Mouse (Mus musculus) heart, embryonic 16.5 days (tissue): ENCODE measurements around the gene Btbd19. TPM values are rescaled to one million over a fixed set of nuclear protein-coding genes. Genes with fewer than 3 reads are reported as not detected.

ENCODE experiments used
- ATAC-seq: fragments of 200-750 bp; cut with Nextera tagmentation; replicated peaks from 2 replicates; pipeline ENCODE4 v1.8.0; 2017; ENCODE audit warnings: moderate number of reproducible peaks; ENCODE audit not compliant: insufficient read depth, low FRiP score; ENCODE audit errors: extremely low read depth
- H3K27ac ChIP-seq: fragments of 300-500 bp; sonication (generic); 2 replicates; pipeline ENCODE4 v1.5.1; 2014; ENCODE audit warnings: mild to moderate bottlenecking, low read length, control low read depth, moderate library complexity
- H3K27me3 ChIP-seq: fragments of 300-500 bp; sonication (generic); 2 replicates; pipeline ENCODE4 v1.6.1; 2014; ENCODE audit warnings: low read length, mixed read lengths; ENCODE audit not compliant: control insufficient read depth, insufficient read depth
- H3K36me3 ChIP-seq: fragments of 300-500 bp; sonication (generic); 2 replicates; pipeline ENCODE4 v1.6.1; 2014; ENCODE audit not compliant: control insufficient read depth, insufficient read depth
- H3K4me1 ChIP-seq: fragments of 300-500 bp; sonication (generic); 2 replicates; pipeline ENCODE4 v1.6.1; 2014; ENCODE audit warnings: low read length, mixed read lengths; ENCODE audit not compliant: control insufficient read depth, insufficient read depth
- H3K4me2 ChIP-seq: fragments of 300-500 bp; sonication (generic); 2 replicates; pipeline ENCODE4 v1.6.1; 2014; ENCODE audit warnings: low read depth, mild to moderate bottlenecking, control low read depth, low read length
- H3K4me3 ChIP-seq: fragments of 300-500 bp; sonication (generic); 2 replicates; pipeline ENCODE4 v1.5.1; 2014; ENCODE audit warnings: mild to moderate bottlenecking, control low read depth, low read length
- H3K9ac ChIP-seq: fragments of 300-500 bp; sonication (generic); 2 replicates; pipeline ENCODE4 v1.6.1; 2014; ENCODE audit warnings: low read length, control low read depth
- H3K9me3 ChIP-seq: fragments of 300-500 bp; sonication (generic); replicated peaks from 2 replicates; pipeline ENCODE4 v1.6.1; 2016; ENCODE audit warnings: low read length; ENCODE audit not compliant: control insufficient read depth
- WGBS: fragments of 180-500 bp; shearing (Covaris S2); extraction: QIAGEN DNeasy Blood & Tissue Kit; methylation state at CpG from one replicate; pipeline ENCODE4 v1.1.7; 2014; 5-methylcytosine and 5-hydroxymethylcytosine counted together
- polyA plus RNA-seq: library from polyadenylated mRNA; unstranded; fragments of >200 nt; fragmentation: Nextera tagmentation; extraction: Ambion mirVana; gene quantifications from 2 replicates; pipeline ENCODE4 v1.2.1, GENCODE M21; 2015

Btbd19 gene
- polyA plus RNA-seq, 1 experiment from 2014 or later, result 4.6 TPM

- H3K27me3 ChIP-seq, result no peaks in the 10 kb centered on the region
- no peaks in the 10 kb centered on the region for H3K36me3 ChIP-seq
- peak overlapping the region; percentile 50 for H3K4me3 ChIP-seq
- H3K9ac ChIP-seq, result peak overlapping the region; percentile 63
- H3K4me1 ChIP-seq, result 0 out of 2 replicates have a peak, but pooled peaks cover 4% of the 10 kb centered on the region
- no peaks in the 10 kb centered on the region for H3K9me3 ChIP-seq
- WGBS, result 15% methylated on average over 5 of the region's 5 CpGs
- peak overlapping the region; percentile 66 for H3K4me2 ChIP-seq
- peak overlapping the region; percentile 61 for H3K27ac ChIP-seq
- no peak for ATAC-seq
Observed at GRCm38 (mm10) chr4:117096666-117097065, 28.9 kb downstream of the Btbd19 start.

GRCm38 (mm10) chr4:117095551-117096452 lies 29.7 kb downstream of the Btbd19 start, which contains the start of gene Ptch2:
Ptch2 (plus strand) TSS chr4:117096075.
- Histone ChIP-seq H3K27me3 (no peaks in the 10 kb centered on the region), H3K4me3 (peak within 1 kb of the TSS; percentile 50), H3K4me2 (peak within 1 kb of the TSS; percentile 66), H3K9me3 (no peaks in the 10 kb centered on the region), H3K36me3 (no peaks in the 10 kb centered on the region), H3K9ac (peak within 1 kb of the TSS; percentile 63), H3K27ac (peak within 1 kb of the TSS; percentile 61), H3K4me1 (0 out of 2 replicates have a peak, but pooled peaks cover 4% of the 10 kb centered on the region)
- WGBS, result 1% methylated on average over 46 of the region's 50 CpGs
- ATAC-seq, result peak; percentile 71

DNA sequence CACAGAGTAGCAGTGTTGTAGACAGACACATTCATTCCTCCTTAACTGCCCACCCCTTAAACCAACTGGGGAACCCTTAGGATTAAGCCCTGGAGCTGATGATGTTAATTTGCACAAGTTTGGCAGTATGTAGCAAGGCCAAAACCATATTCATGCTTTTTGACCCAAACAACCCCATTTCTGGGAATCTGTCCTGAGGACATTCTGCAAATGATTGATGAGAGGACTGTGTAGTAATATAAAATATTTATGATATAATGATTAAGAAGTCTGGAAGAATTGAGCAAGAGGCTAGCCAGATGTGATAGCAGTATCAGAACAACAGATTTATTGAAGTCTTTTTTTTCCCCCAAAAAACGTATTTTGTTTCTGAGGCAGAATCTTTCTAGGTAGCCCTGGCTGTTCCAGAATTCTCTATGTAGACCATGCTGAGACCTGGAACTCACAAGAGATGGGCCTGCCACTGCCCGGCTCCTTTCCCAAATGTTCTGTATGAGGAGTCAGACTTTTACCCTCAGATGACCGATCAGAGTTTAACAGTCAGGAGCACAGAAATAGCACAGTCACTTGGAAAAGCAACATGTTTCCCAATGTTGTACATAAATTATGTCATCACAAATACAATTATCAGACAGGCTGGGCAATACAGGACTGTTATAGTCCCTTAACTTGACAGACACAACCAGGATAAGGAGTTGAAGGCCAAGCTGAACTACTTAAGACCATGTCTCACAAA lies 30.7 kb downstream of the Btbd19 start:
- Histone ChIP-seq H3K4me3 (no peak overlapping the region), H3K36me3 (no peaks in the 10 kb centered on the region), H3K27ac (no peak overlapping the region), H3K4me2 (no peak overlapping the region), H3K4me1 (0 out of 2 replicates have a peak, but pooled peaks cover 4% of the 10 kb centered on the region), H3K9ac (no peak overlapping the region), H3K9me3 (no peaks in the 10 kb centered on the region), H3K27me3 (no peaks in the 10 kb centered on the region)
- no peak for ATAC-seq
- WGBS, result 68% methylated on average over 3 of the region's 3 CpGs

DNA sequence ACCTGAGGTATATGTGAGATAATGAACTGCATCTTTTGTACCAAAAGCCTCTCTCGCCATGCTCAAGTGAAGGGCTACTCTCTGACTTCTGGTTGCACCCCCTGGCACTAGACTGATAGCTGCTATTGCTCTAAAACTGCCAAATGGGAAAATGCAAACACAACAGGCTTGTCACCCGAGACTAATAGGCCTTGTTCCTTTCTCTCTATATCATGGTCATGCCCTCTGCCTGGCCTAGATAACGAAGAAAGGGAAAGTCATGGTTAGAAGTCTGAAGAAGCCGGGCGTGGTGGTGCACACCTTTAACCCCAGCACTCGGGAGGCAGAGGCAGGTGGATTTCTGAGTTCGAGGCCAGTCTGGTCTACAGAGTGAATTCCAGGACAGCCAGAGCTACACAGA lies 34.9 kb downstream of the Btbd19 start:
- 71% methylated on average over 7 of the region's 7 CpGs for WGBS

DNA sequence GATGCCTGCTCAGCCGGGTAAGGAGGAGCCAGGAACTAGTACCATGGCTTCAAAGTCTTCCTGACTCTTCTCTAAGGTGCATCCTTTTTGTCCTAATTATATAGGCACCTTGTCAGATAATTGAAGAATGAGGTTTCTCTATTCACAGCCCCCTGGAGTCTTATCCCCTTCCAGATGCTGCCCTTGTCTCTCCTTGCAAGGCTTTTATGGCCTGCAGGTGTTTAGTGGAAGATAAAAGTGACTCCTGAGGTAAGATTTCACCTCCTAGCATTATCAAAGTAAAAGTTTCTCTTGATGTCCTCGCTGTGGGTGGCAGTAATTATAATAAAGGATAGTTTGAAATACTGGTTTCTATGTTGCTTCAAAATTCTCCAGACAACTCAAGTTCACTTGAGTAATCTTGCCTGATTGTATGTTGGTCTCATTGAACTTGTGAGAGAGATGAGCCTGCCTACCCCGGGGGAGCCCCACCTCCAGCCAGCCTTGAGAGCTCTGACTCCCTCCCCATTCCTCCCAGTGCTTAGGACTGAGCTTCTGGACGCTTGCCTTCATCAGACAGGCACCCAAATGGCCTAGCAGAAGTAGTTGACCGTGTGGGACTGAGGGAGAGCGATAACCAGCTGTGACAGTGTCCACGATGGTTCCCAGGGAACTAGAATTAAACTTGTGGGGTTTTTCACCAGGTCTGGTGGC lies 37.4 kb downstream of the Btbd19 start:
- Histone ChIP-seq H3K4me2 (no peak overlapping the region), H3K27me3 (no peaks in the 10 kb centered on the region), H3K4me1 (no peaks in the 10 kb centered on the region), H3K9me3 (no peaks in the 10 kb centered on the region), H3K27ac (no peak overlapping the region), H3K4me3 (no peak overlapping the region), H3K9ac (no peak overlapping the region), H3K36me3 (peaks cover 4% of the 10 kb centered on the region; the same call in 1 of the 2 replicates)
- 78% methylated on average over 7 of the region's 7 CpGs for WGBS
- ATAC-seq, result no peak

More for the DNA sequence above, 34.9 kb downstream of the Btbd19 start:
- Histone ChIP-seq H3K9me3 (no peaks in the 10 kb centered on the region), H3K4me3 (no peak overlapping the region), H3K4me1 (no peaks in the 10 kb centered on the region), H3K27ac (no peak overlapping the region), H3K27me3 (no peaks in the 10 kb centered on the region), H3K36me3 (peaks cover 4% of the 10 kb centered on the region; the same call in 1 of the 2 replicates), H3K4me2 (no peak overlapping the region), H3K9ac (no peak overlapping the region)
- ATAC-seq, result no peak

DNA sequence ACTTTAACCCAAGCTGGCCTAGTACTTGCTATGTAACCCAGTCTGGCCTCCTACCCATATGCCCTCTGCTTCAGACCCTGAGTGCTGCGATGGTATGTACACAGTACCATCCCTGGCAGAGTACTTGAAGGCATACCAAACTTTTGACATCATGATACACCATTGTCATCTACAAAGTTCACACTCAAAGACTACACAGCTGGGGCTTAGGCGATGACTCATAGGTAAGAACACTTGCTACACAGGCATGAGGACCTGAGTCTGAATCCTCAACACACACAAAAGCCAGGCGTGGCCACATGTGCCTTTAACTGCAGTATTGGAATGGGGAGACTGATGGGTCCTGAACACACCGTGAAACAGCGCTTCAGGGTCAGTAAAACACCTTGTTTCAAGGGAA lies 54.3 kb downstream of the Btbd19 start:
- Histone ChIP-seq H3K36me3 (peaks cover 14% of the 10 kb centered on the region), H3K27ac (no peak overlapping the region)
- 83% methylated on average over 5 of the region's 5 CpGs for WGBS

GRCm38 (mm10) chr4:117070624-117071023 lies 54.9 kb downstream of the Btbd19 start:
- Histone ChIP-seq H3K27ac (no peak overlapping the region), H3K4me1 (no peaks in the 10 kb centered on the region), H3K27me3 (no peaks in the 10 kb centered on the region), H3K4me3 (no peak overlapping the region), H3K9me3 (no peaks in the 10 kb centered on the region), H3K4me2 (no peak overlapping the region), H3K9ac (no peak overlapping the region), H3K36me3 (peaks cover 16% of the 10 kb centered on the region)
- no peak for ATAC-seq
- 68% methylated on average over 4 of the region's 4 CpGs for WGBS

More for the DNA sequence above, 54.3 kb downstream of the Btbd19 start:
- Histone ChIP-seq H3K4me3 (no peak overlapping the region), H3K9ac (no peak overlapping the region), H3K4me2 (no peak overlapping the region), H3K9me3 (no peaks in the 10 kb centered on the region), H3K4me1 (no peaks in the 10 kb centered on the region), H3K27me3 (no peaks in the 10 kb centered on the region)
- ATAC-seq, result no peak

DNA sequence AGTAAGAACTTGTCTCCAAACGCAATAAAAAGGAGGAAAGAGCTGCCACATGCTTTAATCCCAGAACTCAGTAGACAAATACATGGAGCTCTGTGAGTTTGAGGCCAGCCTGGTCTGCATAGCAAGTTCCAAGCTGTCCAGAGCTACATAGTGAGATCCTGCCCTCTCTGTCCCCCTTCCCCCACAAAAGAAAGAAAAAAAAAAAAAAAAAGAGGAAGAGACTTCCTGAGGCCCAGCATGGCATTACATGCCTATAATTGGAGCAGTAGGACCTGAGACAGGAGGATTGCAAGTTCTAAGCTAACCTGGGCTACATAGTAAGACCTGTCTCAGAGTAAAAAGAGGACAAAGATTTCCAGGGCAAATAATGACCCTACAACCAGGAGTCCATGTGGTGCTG lies 55.9 kb downstream of the Btbd19 start:
- no peaks in the 10 kb centered on the region for H3K27me3 ChIP-seq
- no peaks in the 10 kb centered on the region for H3K4me1 ChIP-seq
- H3K4me2 ChIP-seq, result no peak overlapping the region
- ATAC-seq, result no peak
- H3K4me3 ChIP-seq, result no peak overlapping the region
- 97% methylated on average over 1 of the region's 1 CpGs for WGBS
- peaks cover 17% of the 10 kb centered on the region for H3K36me3 ChIP-seq
- no peak overlapping the region for H3K9ac ChIP-seq
- H3K27ac ChIP-seq, result no peak overlapping the region
- H3K9me3 ChIP-seq, result no peaks in the 10 kb centered on the region
